Mouse (Mus musculus) cerebellum, adult 2 months (tissue): ENCODE measurements at regions not wholly inside any gene's neighbourhood (a gene's known extent, or its start where the extent isn't known, plus 50 kb on each side); places are given as distances from the start of the nearest gene placed in this dataset.

ENCODE experiments used
- DNase-seq, 2 experiments: peaks; one replicate each; pipeline ENCODE4 v3.0.0; 2021
- H3K27ac ChIP-seq: fragments of 200-500 bp; 2 replicates; pipeline ENCODE4 v1.5.1; 2012; ENCODE audit warnings: low read length, control low read depth, inconsistent platforms; ENCODE audit not compliant: insufficient read depth
- H3K27me3 ChIP-seq: fragments of 200-500 bp; 2 replicates; pipeline ENCODE4 v1.6.1; 2012; ENCODE audit warnings: inconsistent platforms, mild to moderate bottlenecking, low read length, moderate library complexity; ENCODE audit not compliant: control insufficient read depth, insufficient read depth
- H3K4me1 ChIP-seq: fragments of 200-500 bp; 2 replicates; pipeline ENCODE4 v1.6.1; 2011; ENCODE audit warnings: low read length; ENCODE audit not compliant: control insufficient read depth, insufficient read depth
- H3K4me3 ChIP-seq: fragments of 200-500 bp; replicated peaks from 2 replicates; pipeline ENCODE3; 2011; ENCODE audit warnings: mild to moderate bottlenecking, low read depth, low read length, control low read depth; ENCODE audit not compliant: insufficient read depth
- CTCF ChIP-seq: fragments of 200-500 bp; IDR thresholded peaks from 2 replicates; pipeline ENCODE4 v1.5.1; 2011; ENCODE audit warnings: low read depth, mild to moderate bottlenecking, control low read depth, low read length, moderate library complexity, borderline replicate concordance; ENCODE audit not compliant: insufficient read depth
- POLR2A ChIP-seq: fragments of 200-500 bp; IDR thresholded peaks from 2 replicates; pipeline ENCODE4 v1.6.1; 2011; ENCODE audit warnings: low read length, control low read depth, borderline replicate concordance; ENCODE audit not compliant: insufficient read depth
- WGBS: fragments of 180-500 bp; shearing (Covaris S2); methylation state at CpG from one replicate; pipeline ENCODE4 v1.1.7; 2018; 5-methylcytosine and 5-hydroxymethylcytosine counted together

GRCm38 (mm10) chr12:10160837-10161236 is 208.9 kb upstream of the Nt5c1b start:
- Histone ChIP-seq H3K27ac (no peak overlapping the region), H3K27me3 (no peaks in the 10 kb centered on the region), H3K4me1 (no peaks in the 10 kb centered on the region), H3K4me3 (no peak overlapping the region)
- no peak for DNase-seq
- TF ChIP-seq POLR2A (no peak), CTCF (no peak)
- 76% methylated on average over 1 of the region's 1 CpGs for WGBS

GRCm38 (mm10) chr12:10168042-10168441 is 201.7 kb upstream of the Nt5c1b start:
- no peak overlapping the region for H3K4me3 ChIP-seq
- H3K4me1 ChIP-seq, result no peaks in the 10 kb centered on the region
- H3K27ac ChIP-seq, result no peak overlapping the region
- DNase-seq, result no peak
- H3K27me3 ChIP-seq, result no peaks in the 10 kb centered on the region
- no peak for TF ChIP-seq CTCF
- TF ChIP-seq POLR2A, result no peak

- H3K27ac ChIP-seq, result no peak overlapping the region
- no peaks in the 10 kb centered on the region for H3K4me1 ChIP-seq
- DNase-seq, result no peak
- no peaks in the 10 kb centered on the region for H3K27me3 ChIP-seq
- no peak for TF ChIP-seq CTCF
- TF ChIP-seq POLR2A, result no peak
- H3K4me3 ChIP-seq, result no peak overlapping the region
Measured at GRCm38 (mm10) chr12:10168581-10168980, 201.2 kb upstream of the Nt5c1b start.

GRCm38 (mm10) chr12:10178718-10179117 is 191.1 kb upstream of the Nt5c1b start:
- TF ChIP-seq POLR2A, result no peak
- TF ChIP-seq CTCF, result no peak
- no peak for DNase-seq

GRCm38 (mm10) chr12:10179147-10179814 is 190.5 kb upstream of the Nt5c1b start:
- Histone ChIP-seq H3K4me1 (no peaks in the 10 kb centered on the region), H3K27ac (no peak overlapping the region), H3K4me3 (no peak overlapping the region), H3K27me3 (no peaks in the 10 kb centered on the region)
- WGBS, result 68% methylated on average over 1 of the region's 1 CpGs
- no peak for DNase-seq
- no peak for TF ChIP-seq POLR2A
- no peak for TF ChIP-seq CTCF

More at GRCm38 (mm10) chr12:10178718-10179117, 191.1 kb upstream of the Nt5c1b start:
- H3K4me1 ChIP-seq, result no peaks in the 10 kb centered on the region
- no peak overlapping the region for H3K27ac ChIP-seq
- no peak overlapping the region for H3K4me3 ChIP-seq
- H3K27me3 ChIP-seq, result no peaks in the 10 kb centered on the region
- over 99% methylated on average over 4 of the region's 4 CpGs for WGBS

GRCm38 (mm10) chr12:10179815-10180468 is 189.8 kb upstream of the Nt5c1b start:
- Histone ChIP-seq H3K4me3 (no peak overlapping the region), H3K27ac (no peak overlapping the region), H3K4me1 (no peaks in the 10 kb centered on the region), H3K27me3 (no peaks in the 10 kb centered on the region)
- WGBS, result 73% methylated on average over 3 of the region's 3 CpGs
- DNase-seq, result no peak
- no peak for TF ChIP-seq CTCF
- TF ChIP-seq POLR2A, result no peak

GRCm38 (mm10) chr12:10182589-10182988 is 187.2 kb upstream of the Nt5c1b start:
- H3K27me3 ChIP-seq, result no peaks in the 10 kb centered on the region
- no peak overlapping the region for H3K27ac ChIP-seq
- TF ChIP-seq POLR2A, result no peak
- no peak for TF ChIP-seq CTCF
- H3K4me3 ChIP-seq, result no peak overlapping the region
- no peak for DNase-seq
- no peaks in the 10 kb centered on the region for H3K4me1 ChIP-seq

- H3K4me3 ChIP-seq, result no peak overlapping the region
- no peaks in the 10 kb centered on the region for H3K27me3 ChIP-seq
- TF ChIP-seq CTCF (no peak), POLR2A (no peak)
- no peaks in the 10 kb centered on the region for H3K4me1 ChIP-seq
- DNase-seq, result no peak
- H3K27ac ChIP-seq, result no peak overlapping the region
Measured at GRCm38 (mm10) chr12:10186576-10186975, 183.2 kb upstream of the Nt5c1b start.
